Mouse (Mus musculus): ENCODE measurements around the gene Ptpn14.

GRCm38 (mm10) chr1:189866621-189867020, 138.6 kb downstream of the Ptpn14 start:
- no peak for TF ChIP-seq HCFC1 (IDR thresholded peaks at IDR 0.05; ENCODE audit: borderline replicate concordance, insufficient read depth, low read length)
- TF ChIP-seq MAFK (IDR thresholded peaks at IDR 0.05; ENCODE audit: insufficient read depth, low read depth, low read length) = no peak
